Mouse (Mus musculus): ENCODE data around the gene Ints11. TPM values are rescaled to one million over a fixed set of nuclear protein-coding genes. Genes with fewer than 3 reads are reported as not detected.

Ints11 gene
- 10 to 100 TPM; 27.5 to 32.0 TPM for total RNA-seq (2021)
- polyA plus RNA-seq (2012; rRNA removed), result 24.5 and 30.8 TPM in 2 replicates
- long read RNA-seq, transcript Ints11-201 (17 exons, 2,368 nt), result major isoform, 43 of 57 reads
- long read RNA-seq, partial matches to known transcripts, result 2 of 57 reads
- long read RNA-seq, other reads (novel, unspliced or antisense), result 12 of 57 reads

DNA sequence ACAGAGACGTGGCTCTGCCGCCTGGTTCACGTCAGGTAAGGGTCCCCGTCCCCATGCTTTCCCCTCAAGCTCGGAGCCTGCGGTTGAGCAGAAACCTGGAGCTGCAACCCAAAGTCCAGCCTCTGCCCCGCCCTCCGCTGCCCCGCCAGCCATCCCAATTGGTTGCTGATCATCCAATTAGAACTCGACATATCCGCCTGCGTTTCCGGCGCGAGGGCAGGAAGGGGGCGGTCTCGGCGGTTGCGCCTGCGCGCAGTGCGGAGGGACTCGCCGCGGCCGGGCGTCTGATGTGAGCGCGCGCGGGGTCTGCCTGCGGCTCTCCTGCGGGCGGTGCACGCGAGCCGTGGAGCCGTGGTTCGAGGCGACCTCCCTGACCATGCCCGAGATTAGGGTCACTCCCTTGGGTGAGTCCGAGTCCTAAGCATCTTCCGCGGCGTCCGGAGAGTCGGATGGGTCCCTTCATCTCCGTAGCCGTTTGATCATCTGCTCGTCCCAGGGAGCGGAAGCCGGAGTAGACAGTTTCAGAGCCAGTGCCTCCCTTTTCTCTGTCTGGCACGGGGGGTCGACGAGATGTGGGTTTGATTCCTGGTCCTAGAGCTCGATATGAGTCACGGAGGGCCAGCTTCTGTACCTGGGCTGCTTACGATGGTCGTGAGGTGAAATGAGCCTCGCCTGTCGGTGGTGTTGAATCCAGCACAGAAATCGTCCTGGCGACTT, at the start of gene Ints11, which contains the start of gene Cptp:
TSS of gene Ints11 (plus strand) at position 230 of the 717 bp plus-strand sequence.
TSS of gene Cptp (minus strand) at position 124 of the 717 bp plus-strand sequence.
- peak; percentile 99 for DNase-seq

DNA sequence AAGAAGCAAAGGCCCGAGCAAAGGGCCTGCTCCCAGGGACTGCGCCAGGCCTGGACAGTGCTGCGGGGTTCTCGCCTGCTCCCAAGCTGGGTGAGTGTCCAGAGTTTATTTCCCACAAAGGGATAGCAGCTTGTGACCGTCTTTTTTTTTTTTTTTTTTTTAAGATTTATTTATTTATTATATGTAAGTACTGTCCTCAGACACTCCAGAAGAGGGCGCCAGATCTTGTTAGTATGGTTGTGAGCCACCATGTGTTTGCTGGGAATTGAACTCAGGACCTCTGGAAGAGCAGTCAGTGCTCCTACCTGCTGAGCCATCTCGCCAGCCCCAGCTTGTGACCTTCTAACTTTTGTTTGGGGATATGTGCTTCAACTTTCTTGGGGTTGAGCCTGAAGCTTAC, 48.3 kb upstream of the Ints11 start:
- no peak for DNase-seq

DNA sequence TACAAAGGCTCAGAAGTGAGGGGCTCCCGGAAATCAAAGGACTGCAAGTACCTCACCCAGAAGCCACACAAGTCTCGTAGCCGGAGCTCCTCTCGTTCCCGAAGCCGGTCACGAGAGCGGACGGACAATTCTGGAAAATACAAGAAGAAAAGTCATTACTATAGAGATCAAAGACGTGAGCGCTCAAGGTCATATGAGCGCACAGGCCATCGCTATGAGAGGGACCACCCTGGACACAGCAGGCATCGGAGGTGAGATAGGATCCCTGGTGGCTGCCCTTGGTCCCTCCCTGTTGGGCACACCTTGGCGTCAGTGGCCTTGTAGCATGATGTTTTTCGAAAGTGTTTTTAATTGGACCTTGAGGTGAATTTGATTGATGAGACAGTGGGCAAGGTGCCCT, 45.9 kb upstream of the Ints11 start:
- peak; percentile 52 for DNase-seq

DNA sequence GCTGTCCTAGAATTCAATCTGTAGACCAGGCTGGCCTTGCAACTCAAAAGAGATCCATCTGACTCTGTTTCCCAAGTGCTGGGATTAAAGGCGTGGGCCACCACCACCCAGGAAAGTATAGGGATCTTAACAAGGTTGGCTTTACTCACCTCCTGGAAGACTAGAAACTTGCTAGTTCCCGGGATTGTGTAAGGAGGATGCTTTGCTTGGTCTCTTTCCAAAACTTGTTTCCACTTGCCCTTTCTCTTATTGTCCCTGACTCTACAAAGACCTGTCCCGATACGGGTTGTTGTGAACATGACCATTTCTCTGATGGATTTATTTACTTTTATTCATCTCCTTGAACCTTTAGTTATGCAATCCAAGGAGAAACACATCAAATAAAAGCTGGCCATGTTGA, 39.5 kb upstream of the Ints11 start:
- DNase-seq, result no peak

DNA sequence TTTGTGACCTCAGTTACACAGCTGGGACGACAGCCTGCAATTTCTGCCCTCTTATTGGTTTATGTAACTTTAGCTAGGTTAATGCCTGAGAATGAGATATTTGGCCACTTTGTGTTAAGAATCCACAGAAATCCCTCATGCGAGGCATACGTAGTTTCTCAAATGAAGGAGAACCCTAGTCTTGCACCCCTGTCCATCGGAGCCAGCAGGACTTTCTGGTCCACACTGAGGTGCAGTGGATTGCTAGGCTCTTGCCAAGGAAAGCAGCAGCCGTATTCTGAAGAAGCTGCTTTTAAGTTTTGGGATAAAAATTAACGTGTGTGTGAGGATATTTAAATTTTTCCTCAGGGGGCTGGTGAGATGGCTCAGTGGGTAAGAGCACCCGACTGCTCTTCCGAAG, 38.8 kb upstream of the Ints11 start:
- no peak for DNase-seq

DNA sequence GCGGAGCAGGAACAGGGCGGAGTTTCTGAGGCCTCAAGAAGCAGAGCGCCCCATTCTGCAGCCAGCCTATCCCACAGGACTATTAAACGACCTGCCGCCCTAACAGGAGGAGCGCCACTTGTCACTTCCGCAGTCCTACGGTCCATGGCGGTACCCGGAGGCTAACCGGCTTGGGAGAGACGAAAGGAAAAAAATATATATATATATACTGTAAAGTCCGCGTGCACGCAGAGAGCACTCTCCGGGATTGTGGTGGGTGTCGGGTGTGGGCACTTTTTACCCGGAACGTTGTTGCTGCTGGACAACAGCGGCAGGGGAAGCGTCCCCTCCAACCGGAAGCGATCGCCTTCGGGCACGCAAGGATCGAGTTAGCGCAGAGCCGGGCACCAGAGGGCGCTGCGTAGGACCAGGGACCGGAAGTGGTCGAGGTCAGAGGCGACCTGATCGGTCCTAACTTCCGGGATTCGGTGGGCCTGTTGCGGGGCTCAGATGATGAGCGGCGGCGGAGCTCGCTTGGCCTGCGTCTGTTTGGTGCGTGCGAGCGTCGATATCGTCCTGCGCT, 38.1 kb upstream of the Ints11 start, which contains the start of gene Aurkaip1:
TSS of gene Aurkaip1 (plus strand) at position 68 of the 562 bp plus-strand sequence.
- DNase-seq, result peak; percentile 97

DNA sequence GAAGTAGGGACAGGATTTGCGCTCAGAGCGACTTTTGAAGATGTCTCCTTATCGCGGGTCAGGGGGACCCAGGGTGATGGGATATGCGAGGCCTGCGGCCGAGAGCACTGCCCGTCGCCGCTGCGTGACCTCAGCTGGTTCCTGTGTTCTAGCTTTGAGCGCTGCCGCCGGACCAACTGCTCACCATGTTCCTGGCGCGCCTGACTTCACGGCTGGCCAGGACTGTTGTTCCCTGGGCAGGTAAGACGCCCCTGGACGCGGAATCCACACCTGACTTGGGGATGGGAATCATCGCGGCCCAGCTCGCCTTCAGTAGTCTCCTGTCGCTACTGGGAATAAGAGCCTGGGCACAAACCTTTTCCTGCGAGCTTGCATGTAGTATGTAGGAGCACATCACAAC, 37.5 kb upstream of the Ints11 start:
- no peak for DNase-seq

DNA sequence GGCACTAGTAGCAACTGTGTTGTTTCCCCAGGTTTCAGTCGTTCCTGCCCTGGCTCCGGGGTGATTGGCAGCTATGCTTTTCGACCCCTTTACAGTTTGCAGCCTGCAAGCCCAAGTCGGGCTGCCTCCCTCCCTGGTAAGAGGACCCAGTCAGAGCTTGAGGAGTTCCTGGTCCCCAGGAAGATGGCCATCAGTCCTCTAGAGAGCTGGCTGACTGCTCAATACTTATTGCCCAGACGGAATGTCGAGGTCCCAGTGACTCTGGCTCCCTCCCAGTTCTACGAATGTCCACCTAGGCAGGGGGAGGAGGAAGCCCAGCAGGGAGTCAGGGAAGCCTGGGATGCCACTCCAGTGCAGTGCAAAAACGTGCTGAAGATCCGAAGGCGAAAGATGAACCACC, 37.0 kb upstream of the Ints11 start:
- DNase-seq, result no peak

DNA sequence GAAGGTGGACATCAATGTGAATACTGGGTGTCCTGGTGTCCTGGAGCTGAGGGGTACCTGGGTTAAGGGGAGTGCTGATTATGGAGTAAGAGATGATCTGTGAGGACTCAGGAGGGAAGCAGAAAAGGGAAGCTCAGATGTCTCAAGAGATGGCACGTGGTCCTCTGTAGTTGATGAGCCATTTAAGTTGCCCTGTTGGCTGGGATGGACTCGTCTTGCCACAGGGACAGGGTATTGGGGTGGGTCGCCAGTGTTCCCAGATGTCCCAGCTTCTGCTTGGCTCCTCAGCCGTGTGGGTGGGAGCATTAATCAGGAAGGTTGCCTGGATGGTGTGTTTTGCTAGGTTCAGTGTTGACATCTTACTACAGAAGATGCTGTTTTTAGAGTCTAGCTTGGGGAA, 36.1 kb upstream of the Ints11 start:
- no peak for DNase-seq

DNA sequence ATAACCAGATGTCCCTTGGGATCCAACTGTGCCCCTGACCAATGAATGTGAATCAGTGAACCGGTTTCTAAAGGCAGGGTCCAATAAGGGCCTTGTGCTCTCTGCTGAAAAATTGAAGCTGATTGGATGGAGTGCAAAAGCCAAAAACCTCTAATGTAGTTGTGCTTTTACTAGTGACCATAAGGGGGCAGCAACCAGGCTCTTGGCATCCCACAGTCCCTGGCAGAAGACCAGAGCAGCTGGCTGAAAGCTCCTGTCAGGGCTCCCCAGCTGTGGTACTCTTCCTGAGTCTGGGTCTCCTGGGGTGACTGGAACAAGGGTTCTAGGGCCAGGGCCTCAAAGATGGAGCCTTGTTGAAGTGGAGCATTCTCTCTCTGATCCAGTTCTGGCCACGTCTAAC, 35.5 kb upstream of the Ints11 start:
- DNase-seq, result peak; percentile 87

DNA sequence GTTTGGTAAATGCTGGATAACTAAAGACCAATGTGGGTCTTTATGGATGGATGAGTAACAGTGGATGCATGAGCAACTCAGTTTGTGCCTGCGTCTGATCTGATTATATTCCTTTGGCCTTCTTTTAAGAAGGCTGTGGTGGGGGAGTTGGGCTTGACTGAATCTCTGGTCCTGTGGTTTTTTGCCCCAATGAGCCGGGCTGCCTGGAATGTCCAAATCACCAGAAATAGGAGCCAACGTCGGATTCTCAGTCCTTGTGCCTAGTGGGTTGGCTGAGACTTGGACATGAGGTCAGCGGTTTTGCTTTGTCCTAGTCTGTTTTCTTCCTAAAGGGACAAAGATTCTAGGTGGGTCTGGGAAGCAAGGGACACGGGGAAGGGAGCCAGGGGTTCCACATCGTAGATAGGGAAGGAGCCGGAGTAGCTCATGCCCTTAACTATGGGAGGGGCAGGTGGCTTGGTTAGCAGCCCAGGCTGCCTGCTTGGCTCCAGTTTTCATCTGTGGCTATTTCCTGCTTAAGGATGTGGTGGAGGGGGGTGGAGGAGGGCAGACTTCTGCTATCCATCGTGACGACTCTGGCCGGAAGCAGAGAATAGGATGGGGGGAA, 31.8 kb upstream of the Ints11 start:
- DNase-seq, result no peak

DNA sequence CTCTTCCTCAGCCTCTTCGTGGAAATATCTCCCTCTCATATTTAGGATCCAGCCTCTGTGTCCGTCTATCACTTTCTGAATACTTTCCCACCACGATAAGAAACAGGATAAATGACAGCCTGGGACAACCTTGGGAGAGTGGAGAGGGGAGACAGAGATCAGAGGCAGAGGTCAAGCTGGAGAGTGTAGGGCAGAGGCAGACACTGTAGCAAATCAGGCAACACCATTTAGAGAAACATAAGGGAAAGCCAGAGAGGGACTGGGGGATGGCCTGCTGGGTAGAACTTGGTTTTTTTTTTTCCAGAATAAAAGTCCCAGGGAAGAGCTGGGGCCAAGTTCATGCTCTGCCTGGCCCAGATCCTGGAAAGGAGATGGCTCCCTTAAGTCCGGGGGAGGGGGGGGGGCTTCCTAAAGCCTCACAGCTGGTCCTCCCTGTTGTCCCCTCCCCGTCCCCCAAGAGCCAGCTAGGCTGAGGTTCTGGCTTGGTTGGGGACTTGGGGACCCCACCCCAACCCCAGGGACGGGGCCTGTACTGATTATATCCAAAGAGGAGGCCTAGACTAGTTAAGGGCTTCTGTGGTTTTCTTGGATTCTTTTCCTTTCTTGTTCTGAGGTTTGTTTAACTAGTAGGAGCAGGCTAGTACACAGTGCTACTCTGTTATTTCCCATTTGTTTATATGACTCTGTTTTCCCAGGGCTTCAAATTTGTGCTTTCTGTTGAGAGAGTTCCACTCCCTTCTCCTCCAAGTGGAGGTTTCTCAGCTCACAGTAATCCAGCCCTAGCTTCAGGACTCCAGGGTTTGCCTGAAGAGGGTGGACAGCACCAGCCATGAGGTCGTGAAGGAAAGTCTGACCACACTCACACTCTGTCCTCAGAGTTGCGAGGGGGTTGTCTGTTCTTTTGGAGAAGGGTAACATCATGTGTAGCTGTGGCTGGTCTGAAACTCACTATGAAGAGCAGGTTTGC, 30.9 kb upstream of the Ints11 start:
- DNase-seq, result no peak

DNA sequence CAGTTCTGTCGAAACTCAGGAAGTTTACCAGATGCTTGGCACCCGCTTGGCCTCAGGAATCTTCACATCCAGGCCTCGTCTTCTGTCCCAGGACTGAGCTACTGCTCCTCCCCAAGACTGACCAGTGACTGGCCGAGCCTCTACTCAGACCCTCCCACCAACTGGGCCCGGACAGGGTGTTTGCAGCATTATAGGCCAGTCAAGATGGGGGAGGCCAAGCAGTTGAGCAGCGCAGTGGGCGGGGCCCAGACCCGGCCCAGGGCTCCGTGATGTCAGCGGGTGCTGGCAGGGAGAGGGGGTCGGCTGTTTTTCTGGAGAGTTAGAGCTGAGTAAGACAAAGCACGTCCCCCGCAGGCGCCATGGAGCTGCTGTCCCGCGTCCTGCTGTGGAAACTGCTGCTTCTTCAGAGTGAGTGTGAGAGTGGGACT, 29.8 kb upstream of the Ints11 start, which contains the start of gene Mxra8:
TSS of gene Mxra8 (plus strand) at position 198 of the 428 bp plus-strand sequence.
- DNase-seq, result peak; percentile 88

DNA sequence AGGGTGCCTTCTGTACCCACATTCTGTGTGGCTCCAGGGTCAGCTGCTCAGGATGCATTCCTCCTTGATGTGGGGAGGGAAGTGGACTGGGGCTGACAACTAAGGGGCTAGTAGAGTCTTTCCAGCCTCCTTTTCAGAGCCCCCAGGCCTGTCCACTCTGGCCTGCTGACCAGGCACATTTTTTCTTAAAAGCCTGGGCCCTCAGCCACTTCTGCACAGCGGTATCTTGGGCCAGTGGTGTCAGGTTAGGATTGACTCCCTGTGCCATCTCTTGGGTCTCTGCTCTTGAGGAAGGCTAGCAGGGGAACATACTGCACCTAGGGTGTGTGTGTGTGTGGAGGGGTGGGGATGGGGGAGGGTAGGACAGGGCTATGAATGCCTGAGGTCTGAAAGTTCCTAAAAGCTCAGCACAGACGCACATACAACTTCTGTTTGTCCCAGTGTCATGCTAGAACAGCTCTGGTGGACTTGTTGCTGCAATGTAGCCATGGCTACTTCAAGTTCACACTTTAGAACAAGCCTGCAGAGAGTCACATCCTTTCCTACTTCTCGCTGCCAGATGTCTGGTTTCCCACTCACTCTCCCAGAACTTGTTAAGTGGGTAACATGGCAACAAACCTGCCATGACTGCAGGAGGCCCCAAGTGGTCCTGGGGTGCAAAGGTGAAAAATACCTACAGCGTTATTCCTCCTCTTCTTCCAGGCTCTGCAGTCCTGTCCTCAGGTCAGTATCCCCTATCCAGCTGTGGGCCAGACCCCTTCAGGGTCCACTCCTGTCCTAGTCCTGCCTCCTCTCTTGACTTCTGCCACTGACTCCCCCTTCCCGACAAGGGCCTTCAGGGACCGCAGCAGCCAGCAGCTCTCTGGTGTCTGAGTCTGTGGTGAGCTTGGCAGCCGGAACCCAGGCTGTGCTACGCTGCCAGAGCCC, 29.0 kb upstream of the Ints11 start:
- DNase-seq, result no peak

DNA sequence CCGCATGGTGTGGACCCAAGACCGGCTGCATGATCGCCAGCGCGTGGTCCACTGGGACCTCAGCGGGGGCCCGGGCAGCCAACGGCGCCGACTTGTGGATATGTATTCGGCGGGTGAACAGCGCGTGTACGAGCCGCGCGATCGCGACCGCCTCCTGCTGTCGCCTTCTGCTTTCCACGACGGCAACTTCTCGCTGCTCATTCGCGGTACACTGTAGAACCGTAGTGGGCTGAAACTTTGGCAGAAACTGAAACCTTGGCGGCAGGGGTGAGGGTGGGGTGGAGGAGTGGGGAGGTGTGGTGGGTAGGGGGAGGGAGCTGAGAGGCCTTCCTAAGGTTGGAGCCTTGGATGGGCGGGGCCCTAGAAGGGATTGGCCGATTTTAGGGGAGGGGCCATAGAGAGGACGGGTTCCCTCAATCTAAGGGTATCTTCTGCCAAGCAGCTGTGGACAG, 28.3 kb upstream of the Ints11 start:
- peak; percentile 86 for DNase-seq

DNA sequence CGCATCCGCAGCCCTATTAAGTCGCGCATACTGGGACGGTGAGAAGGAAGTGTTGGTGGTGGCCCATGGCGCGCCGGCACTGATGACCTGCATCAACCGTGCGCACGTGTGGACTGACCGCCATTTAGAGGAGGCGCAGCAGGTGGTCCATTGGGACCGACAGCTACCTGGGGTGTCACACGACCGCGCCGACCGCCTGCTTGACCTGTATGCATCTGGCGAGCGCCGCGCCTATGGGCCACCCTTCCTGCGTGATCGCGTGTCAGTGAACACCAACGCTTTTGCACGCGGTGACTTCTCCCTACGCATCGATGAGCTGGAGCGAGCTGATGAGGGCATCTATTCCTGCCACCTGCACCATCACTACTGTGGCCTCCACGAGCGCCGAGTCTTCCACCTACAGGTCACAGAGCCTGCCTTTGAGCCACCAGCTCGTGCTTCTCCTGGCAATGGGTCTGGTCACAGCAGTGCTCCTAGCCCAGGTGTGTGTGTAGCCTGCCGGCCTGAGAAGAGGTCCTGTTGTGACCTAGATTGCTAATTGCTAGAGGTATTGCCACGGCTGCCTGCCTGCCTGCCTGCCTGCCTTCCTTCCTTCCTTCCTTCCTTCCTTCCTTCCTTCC, 27.6 kb upstream of the Ints11 start:
- no peak for DNase-seq

DNA sequence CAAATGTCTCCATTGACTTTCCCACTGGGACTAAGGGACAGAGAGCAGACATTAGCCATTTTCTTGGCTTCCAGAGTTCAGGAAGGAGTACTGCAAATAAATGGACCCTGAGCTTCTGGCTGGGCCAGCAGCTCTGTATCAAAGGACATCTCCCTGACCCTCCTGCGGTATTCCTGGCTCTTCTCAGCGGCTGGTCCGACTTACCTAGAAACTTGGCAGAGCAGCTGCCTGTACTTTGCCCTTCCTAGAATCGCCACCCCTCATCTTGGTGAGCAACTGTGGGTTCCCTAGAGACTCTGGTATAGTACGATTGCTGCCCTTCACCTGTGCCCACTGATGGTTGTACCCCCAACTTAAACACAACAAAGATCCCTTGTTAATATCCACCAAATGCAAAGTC, 26.1 kb upstream of the Ints11 start:
- DNase-seq, result no peak

DNA sequence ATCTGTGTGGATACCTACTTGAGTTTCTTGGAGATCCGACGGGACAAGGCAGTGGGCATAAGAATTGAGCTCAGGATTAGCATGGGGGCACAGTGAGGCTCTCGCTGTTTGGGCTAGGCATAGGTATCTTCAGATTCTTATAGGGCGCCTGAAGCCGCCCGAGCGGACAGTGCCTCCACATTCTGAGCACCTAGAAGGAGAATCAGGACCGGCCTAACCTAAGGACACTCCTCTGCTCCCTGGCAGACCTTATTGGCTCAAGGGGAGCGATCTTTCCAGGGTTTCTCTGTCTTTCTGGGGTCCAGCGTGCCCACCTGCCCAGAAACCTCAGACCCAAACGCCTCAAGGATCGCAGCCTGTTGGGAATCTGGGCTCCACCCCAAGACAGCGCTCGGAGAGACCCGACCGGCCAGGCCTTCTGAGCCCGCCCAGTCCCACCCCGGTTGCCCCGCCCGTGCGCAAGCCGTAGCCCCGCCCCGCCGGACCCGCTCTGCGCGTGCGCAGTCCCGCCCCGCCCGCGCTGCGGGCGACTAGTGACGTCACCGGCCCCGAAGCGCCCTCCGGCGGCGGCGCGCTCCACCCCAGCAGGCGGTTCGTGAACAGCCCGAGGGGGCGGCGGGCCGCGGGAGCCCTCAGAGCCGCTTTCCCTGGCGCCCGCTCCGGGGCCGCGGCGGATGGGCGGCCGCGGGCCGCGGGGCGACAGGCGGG, 22.3 kb upstream of the Ints11 start, which contains the start of gene Dvl1:
TSS of gene Dvl1 (plus strand) at position 532 of the 708 bp plus-strand sequence.
- DNase-seq, result peak; percentile 98

Measured in adrenal gland, adult 2 months (tissue).